Mouse (Mus musculus) intestine, postnatal 0 days (tissue): ENCODE measurements around the gene Nfkbie. TPM values are rescaled to one million over a fixed set of nuclear protein-coding genes. Genes with fewer than 3 reads are reported as not detected.

ENCODE experiments used
- ATAC-seq: fragments of 200-750 bp; cut with Nextera tagmentation; 2 replicates; pipeline ENCODE4 v1.8.0; 2017; ENCODE audit warnings: mild to moderate bottlenecking, moderate TSS enrichment, moderate library complexity
- H3K27ac ChIP-seq: fragments of 300-500 bp; sonication (generic); 2 replicates; pipeline ENCODE4 v1.5.1; 2014; ENCODE audit warnings: mild to moderate bottlenecking, low read depth, low read length, moderate library complexity
- H3K27me3 ChIP-seq: fragments of 300-500 bp; sonication (generic); replicated peaks from 2 replicates; pipeline ENCODE4 v1.6.1; 2014; ENCODE audit warnings: low read length, mixed read lengths; ENCODE audit not compliant: control insufficient read depth, insufficient read depth
- H3K36me3 ChIP-seq: fragments of 300-500 bp; sonication (generic); 2 replicates; pipeline ENCODE4 v1.6.1; 2014; ENCODE audit warnings: mild to moderate bottlenecking, moderate library complexity; ENCODE audit not compliant: control insufficient read depth, insufficient read depth
- H3K4me1 ChIP-seq: fragments of 300-500 bp; sonication (generic); replicated peaks from 2 replicates; pipeline ENCODE4 v1.6.1; 2014; ENCODE audit warnings: antibody characterized with exemption, low read length, mixed read lengths; ENCODE audit not compliant: control insufficient read depth, insufficient read depth
- H3K4me2 ChIP-seq: fragments of 300-500 bp; sonication (generic); replicated peaks from 2 replicates; pipeline ENCODE4 v1.6.1; 2014; ENCODE audit warnings: low read depth, mild to moderate bottlenecking, moderate library complexity
- H3K4me3 ChIP-seq: fragments of 300-500 bp; sonication (generic); 2 replicates; pipeline ENCODE4 v1.5.1; 2014; ENCODE audit warnings: low read depth, low read length
- H3K9ac ChIP-seq: fragments of 300-500 bp; sonication (generic); 2 replicates; pipeline ENCODE4 v1.6.1; 2014; ENCODE audit warnings: mild to moderate bottlenecking, low read depth, low read length
- H3K9me3 ChIP-seq: fragments of 300-500 bp; sonication (generic); 2 replicates; pipeline ENCODE4 v1.6.1; 2016; ENCODE audit warnings: mixed run types; ENCODE audit not compliant: control insufficient read depth
- CTCF ChIP-seq: sonication (generic); IDR thresholded peaks from 2 replicates; pipeline ENCODE4 v1.5.1; 2016; ENCODE audit warnings: low read depth, mild to moderate bottlenecking, control low read depth, antibody characterized with exemption, moderate library complexity
- WGBS: fragments of 180-500 bp; shearing (Covaris S2); extraction: QIAGEN DNeasy Blood & Tissue Kit; methylation state at CpG from one replicate; pipeline ENCODE4 v1.1.7; 2014; 5-methylcytosine and 5-hydroxymethylcytosine counted together
- polyA plus RNA-seq: library from polyadenylated mRNA; unstranded; fragments of >200 nt; fragmentation: Nextera tagmentation; extraction: Ambion mirVana; gene quantifications from 2 replicates; pipeline ENCODE4 v1.2.1, GENCODE M21; 2015

Nfkbie gene
- polyA plus RNA-seq, 1 experiment from 2014 or later = 4.0 TPM

DNA sequence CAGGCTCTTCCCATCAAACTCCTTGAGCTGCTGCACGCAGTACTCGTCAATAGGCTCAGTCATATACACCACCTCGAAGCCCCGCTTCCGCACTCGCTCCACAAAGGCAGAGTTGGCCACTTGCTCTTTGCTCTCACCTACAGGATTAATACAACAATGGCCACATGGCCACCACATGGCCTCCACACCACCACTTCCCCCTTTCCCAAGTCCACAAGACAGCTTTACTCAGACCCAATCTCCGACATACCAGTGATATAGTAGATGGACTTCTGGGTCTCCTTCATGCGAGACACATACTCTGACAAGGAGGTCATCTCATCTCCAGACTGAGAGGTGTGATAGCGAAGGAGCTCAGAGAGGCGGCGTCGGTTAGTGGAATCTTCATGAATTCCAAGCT is 13.5 kb downstream of the Nfkbie start:
- Histone ChIP-seq H3K9me3 (no peaks in the 10 kb centered on the region), H3K4me3 (no peak overlapping the region), H3K9ac (no peak overlapping the region), H3K36me3 (peaks cover 52% of the 10 kb centered on the region), H3K27me3 (no peaks in the 10 kb centered on the region), H3K4me1 (peaks cover 6% of the 10 kb centered on the region; the same call in 1 of the 2 replicates), H3K4me2 (no peak overlapping the region), H3K27ac (no peak overlapping the region)
- no peak for ATAC-seq
- 79% methylated on average over 12 of the region's 12 CpGs for WGBS
- no peak for TF ChIP-seq CTCF

DNA sequence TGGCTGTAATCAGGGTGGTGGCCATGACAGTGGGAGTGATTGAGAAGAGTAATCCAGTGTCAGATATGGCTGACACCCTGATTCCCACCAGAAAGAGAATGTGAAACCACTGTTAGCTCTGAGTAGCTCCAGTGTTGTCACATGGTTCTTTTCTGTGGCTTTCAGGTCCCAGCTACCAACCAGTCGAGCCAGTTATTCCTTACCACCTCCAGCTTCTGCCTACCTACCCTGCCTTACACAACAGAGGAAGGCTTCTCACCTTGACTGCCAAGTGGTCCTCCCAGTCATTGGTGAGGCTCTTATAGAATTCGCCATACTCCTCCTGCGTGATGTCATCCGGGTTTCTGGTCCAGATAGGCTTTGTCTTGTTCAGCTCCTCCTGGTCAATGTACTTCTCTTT is 14.5 kb downstream of the Nfkbie start:
- 69% methylated on average over 4 of the region's 4 CpGs for WGBS
- Histone ChIP-seq H3K27me3 (no peaks in the 10 kb centered on the region), H3K9ac (no peak overlapping the region), H3K4me2 (no peak overlapping the region), H3K4me1 (peaks cover 9% of the 10 kb centered on the region), H3K27ac (0 out of 2 replicates have a peak overlapping the region, but pooled peaks have one; percentile 1), H3K36me3 (peaks cover 52% of the 10 kb centered on the region), H3K4me3 (no peak overlapping the region), H3K9me3 (no peaks in the 10 kb centered on the region)
- TF ChIP-seq CTCF = no peak
- ATAC-seq = no peak

DNA sequence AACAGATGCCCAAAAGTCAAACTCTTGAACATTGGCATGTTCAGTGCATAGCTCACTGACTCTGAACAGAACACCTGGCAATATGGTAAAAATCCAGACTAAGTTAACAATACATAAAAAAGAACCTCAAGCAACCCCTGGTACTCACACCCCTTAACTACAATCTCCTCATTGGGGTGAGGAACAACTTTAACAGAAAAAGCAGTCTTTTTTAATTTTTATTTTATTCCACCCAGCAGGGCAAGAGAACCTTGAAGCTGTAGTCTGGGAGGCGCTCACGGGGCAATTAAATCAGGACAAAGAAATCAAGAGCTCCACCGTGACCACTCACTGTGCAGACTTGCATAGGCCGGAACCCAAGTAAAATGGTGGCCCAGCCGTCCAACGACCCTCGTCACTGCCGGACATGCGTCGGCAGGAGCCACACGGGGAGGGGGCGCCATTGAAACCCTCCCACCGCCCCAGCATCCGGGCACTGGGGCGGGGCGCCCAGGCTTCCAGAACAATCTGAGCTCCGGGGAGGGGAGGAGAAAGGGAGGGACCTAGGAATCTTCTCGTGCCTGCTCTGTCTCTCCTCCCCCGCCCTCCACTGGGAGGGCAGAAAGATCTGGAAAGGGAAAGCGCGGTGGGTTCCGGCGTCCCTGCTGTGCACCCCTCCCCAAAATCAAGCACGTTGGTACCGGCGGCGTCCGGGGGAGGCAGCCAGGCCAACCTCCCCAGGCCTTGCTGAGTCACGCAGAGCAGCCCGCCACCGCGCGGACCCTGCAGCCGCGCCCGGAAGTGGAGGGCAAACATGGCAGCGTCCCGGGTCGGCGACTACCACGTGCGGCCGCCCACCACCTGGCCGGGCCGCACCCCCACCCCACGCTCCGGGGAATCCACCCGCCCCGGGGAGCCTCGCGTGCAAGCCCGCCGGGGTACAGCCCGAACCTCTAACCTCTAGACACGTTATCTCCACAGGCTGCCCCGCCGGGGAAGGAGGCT is 16.9 kb downstream of the Nfkbie start:
- under 1% methylated on average over 55 of the region's 57 CpGs for WGBS
- Histone ChIP-seq H3K27ac (peak overlapping the region; percentile 95), H3K36me3 (peaks cover 41% of the 10 kb centered on the region), H3K4me1 (peaks cover 9% of the 10 kb centered on the region), H3K9ac (peak overlapping the region; percentile 97), H3K27me3 (no peaks in the 10 kb centered on the region), H3K4me2 (peak overlapping the region; percentile 86), H3K9me3 (no peaks in the 10 kb centered on the region), H3K4me3 (peak overlapping the region; percentile 100)
- peak; percentile 59 for ATAC-seq
- TF ChIP-seq CTCF = no peak

DNA sequence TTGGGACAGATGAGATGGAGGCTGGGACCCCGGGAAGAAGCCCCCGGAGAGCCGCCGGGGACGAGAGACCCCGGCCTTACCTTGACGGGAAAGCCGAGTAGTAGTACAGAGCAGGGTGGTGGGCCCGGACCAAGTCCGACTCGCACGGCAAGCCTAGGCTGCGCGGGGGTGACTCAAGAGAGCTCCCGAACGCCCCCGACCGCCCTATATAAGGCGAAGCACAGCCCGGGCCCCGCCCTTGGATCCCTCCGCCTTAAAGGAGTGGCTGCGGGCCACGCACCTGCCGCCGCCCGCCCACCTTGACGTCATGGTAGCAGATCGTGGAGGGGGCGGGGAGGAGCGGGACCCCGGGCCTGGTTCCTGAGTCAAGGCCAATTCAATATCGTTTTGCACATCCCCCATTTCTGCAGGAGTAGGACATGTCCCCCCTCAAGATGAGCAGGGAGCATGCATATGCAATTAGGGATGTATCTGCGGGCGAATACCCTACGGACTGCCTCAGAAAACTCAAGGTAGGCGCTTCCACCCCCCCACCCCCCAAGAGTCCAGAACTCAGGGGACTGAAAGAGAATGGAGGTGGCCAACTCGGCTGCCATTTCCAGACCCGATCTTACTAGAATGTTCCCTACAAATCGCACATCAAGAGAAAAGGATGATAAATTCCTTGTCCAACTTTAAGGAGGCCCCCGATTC is 17.7 kb downstream of the Nfkbie start, which contains the start of gene Hsp90ab1:
TSS of gene Hsp90ab1 (minus strand) at position 185 of the 693 bp plus-strand sequence.
- H3K27me3 ChIP-seq = no peaks in the 10 kb centered on the region
- H3K36me3 ChIP-seq = peaks cover 32% of the 10 kb centered on the region
- peak within 1 kb of the TSS; percentile 97 for H3K9ac ChIP-seq
- peak; percentile 81 for ATAC-seq
- no peak for TF ChIP-seq CTCF
- peak within 1 kb of the TSS; percentile 100 for H3K4me3 ChIP-seq
- peak within 1 kb of the TSS; percentile 95 for H3K27ac ChIP-seq
- peaks cover 9% of the 10 kb centered on the region for H3K4me1 ChIP-seq
- H3K9me3 ChIP-seq = no peaks in the 10 kb centered on the region
- peak within 1 kb of the TSS; percentile 86 for H3K4me2 ChIP-seq
- under 1% methylated on average over 41 of the region's 41 CpGs for WGBS

DNA sequence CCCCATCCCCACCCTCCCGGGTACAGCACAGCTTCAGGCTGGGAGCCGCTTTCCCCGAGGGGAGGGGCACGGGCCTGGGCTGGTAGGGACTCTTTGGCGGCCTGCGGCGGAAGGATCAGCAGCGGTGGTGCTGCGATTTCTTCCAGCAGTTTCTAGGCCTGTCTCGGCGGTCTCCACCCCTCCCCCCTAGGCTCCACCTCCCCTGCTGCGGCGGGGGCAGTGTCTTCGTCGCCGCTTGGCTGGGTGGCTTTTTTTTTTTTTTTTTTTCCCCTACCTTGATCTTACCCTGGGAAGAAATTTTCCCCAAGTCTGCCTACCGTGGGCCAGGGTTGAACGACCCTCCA is 18.2 kb downstream of the Nfkbie start:
- H3K9ac ChIP-seq = peak overlapping the region; percentile 97
- H3K36me3 ChIP-seq = peaks cover 27% of the 10 kb centered on the region
- peak overlapping the region; percentile 100 for H3K4me3 ChIP-seq
- H3K27me3 ChIP-seq = no peaks in the 10 kb centered on the region
- peak overlapping the region; percentile 95 for H3K27ac ChIP-seq
- H3K9me3 ChIP-seq = no peaks in the 10 kb centered on the region
- no peak for TF ChIP-seq CTCF
- H3K4me2 ChIP-seq = peak overlapping the region; percentile 86
- H3K4me1 ChIP-seq = peaks cover 9% of the 10 kb centered on the region
- under 1% methylated on average over 18 of the region's 18 CpGs for WGBS
- peak; percentile 70 for ATAC-seq

DNA sequence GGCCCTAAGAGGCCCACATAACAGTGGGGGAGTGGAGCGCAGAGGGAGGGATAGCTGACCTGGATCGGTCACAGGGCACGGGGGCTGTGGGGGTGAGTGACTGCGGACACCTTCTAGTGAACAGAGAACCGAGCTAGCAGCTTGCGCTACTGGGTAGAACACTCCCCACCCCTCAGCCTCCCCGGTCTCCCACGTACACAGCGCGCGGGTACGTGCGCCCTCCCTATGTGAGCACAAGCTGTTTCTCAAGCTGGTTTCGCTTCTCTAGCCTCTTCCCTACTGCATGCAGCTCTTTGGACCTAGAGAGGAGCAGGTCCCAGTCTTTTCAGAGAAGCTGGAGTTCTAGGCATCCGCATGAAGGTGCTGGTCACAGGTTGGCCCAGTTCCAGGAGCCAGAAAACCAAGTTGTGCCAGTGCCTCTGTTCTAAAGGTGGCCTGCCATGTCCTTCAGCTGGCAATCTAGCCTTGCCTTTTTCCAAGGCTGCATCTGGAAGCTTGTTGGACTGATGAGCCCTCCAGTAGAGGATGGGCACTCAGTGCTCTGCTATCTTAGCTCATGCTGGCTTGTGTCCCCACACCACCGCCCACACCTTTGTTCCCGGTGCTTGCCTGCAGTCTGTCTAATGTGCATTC is 18.7 kb downstream of the Nfkbie start:
- 4% methylated on average over 17 of the region's 17 CpGs for WGBS
- H3K4me1 ChIP-seq = peaks cover 9% of the 10 kb centered on the region
- no peaks in the 10 kb centered on the region for H3K9me3 ChIP-seq
- ATAC-seq = peak; percentile 20
- H3K27ac ChIP-seq = peak overlapping the region; percentile 95
- no peak for TF ChIP-seq CTCF
- H3K9ac ChIP-seq = peak overlapping the region; percentile 97
- H3K27me3 ChIP-seq = no peaks in the 10 kb centered on the region
- H3K4me2 ChIP-seq = peak overlapping the region; percentile 86
- peak overlapping the region; percentile 100 for H3K4me3 ChIP-seq
- peaks cover 22% of the 10 kb centered on the region for H3K36me3 ChIP-seq
